In the genomic region with DNA sequence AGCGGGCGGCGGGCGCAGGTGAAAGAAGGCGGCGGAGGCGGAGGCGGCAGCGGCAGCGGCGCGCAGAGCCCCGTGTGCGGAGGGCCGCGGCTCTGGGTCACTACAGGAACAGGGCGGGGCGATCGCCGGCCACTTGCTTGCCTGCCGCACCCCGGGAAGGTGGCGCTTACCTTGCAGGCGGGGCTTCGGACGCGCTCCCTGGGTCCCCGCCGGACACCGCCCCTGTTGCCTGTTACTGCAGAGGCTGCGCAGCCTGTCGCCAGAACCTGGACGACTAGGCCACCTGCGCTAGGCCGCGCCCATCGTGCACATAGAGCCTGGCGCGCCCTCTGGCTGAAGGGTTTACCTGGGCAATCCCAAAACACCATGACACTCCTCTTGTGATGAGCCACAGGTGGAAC, we compare ENCODE assay signal across 8 mouse cellular contexts. TPM values are rescaled to one million over a fixed set of nuclear protein-coding genes. Genes with fewer than 3 reads are reported as not detected.
DNase-seq lines count a peak whose midpoint lies in the region; ATAC-seq lines count a peak whose summit lies in the region.

A gene (minus strand): TSS at position 21 of the 401 bp plus-strand sequence.

- DNase-seq in gastrocnemius, postnatal 14 days: peak; percentile 23
- no peak for DNase-seq in gastrocnemius, postnatal 36 days
- peak; percentile 40 for DNase-seq in embryo, embryonic 11 days
- DNase-seq in heart, postnatal 10 days: peak; percentile 41 to 43
- DNase-seq in kidney, postnatal 25 days: peak; percentile 85 to 95
- no peak for DNase-seq in layer of hippocampus, postnatal 36 days

- H3K27ac ChIP-seq in stomach, embryonic 16.5 days (ENCODE audit: low read length): peak within 1 kb of the TSS; percentile 77

- H3K27me3 ChIP-seq in stomach, embryonic 16.5 days (ENCODE audit: control insufficient read depth, insufficient read depth, low read length): peaks cover 29% of the 10 kb centered on the region

- no peaks in the 10 kb centered on the region for H3K36me3 ChIP-seq in stomach, embryonic 16.5 days (ENCODE audit: control insufficient read depth, insufficient read depth, low read length)

- peak within 1 kb of the TSS; percentile 58 for H3K4me3 ChIP-seq in stomach, embryonic 16.5 days (replicated peaks; ENCODE audit: low read length)

- peak within 1 kb of the TSS; percentile 71 for H3K9ac ChIP-seq in stomach, embryonic 16.5 days (ENCODE audit: low read length)

- 1% methylated on average over 39 of the region's 39 CpGs for WGBS in stomach, embryonic 16.5 days

- peaks cover 37% of the 10 kb centered on the region; the same call in 1 of the 2 replicates for H3K4me1 ChIP-seq in stomach, embryonic 16.5 days (ENCODE audit: control insufficient read depth, insufficient read depth, low read length)

- intact Hi-C loops in gastrocnemius, postnatal 14 days (cut with DNase I; ENCODE audit: low total_unique reads): no loop called here
- intact Hi-C loops in gastrocnemius, postnatal 36 days (cut with DNase I): no loop called here
- intact Hi-C loops in heart, postnatal 10 days (cut with DNase I): no loop called here

- H3K9me3 ChIP-seq in stomach, embryonic 16.5 days (replicated peaks; ENCODE audit: control insufficient read depth, low read length): no peaks in the 10 kb centered on the region

- peak within 1 kb of the TSS; percentile 52 for H3K4me2 ChIP-seq in stomach, embryonic 16.5 days (ENCODE audit: low read depth, low read length)

- peak; percentile 80 for ATAC-seq in megakaryocyte, adult 5-6 weeks (ENCODE audit: poor library complexity, severe bottlenecking)
- ATAC-seq in stomach, embryonic 16.5 days (ENCODE audit: insufficient read depth, low FRiP score): peak; percentile 84

RNA-seq across cellular contexts. Expression of the gene that starts here (rescaled TPM):
- total RNA-seq in gastrocnemius, postnatal 14 days (2021): under 1 TPM; 0.27 to 0.43 TPM
- 1 to 10 TPM; 2.0 to 2.9 TPM for total RNA-seq in gastrocnemius, postnatal 36 days (2021)
- total RNA-seq in heart, postnatal 10 days (2021): 1 to 10 TPM; 3.2 to 3.6 TPM
- not detected in 2 replicates for total RNA-seq in megakaryocyte, adult 5-6 weeks (2015)
- total RNA-seq in megakaryocyte, adult 5-6 weeks (2017): not detected in 2 replicates
- 62.8 and 101 TPM in 2 replicates for polyA plus RNA-seq in stomach, embryonic 16.5 days (2015; fragmentation: Nextera tagmentation; extraction: Ambion mirVana)
- 1 to 10 TPM; 2.4 to 2.5 TPM for total RNA-seq in layer of hippocampus, postnatal 36 days (2021)

Comparison
In these comparisons a context has a peak if more than half of its experiments do, and no peak if none do; other contexts are left out.
1. Peak in DNase-seq in gastrocnemius, postnatal 14 days; RNA of the gene not detected or under 1 TPM.
2. Peak in ATAC-seq in megakaryocyte, adult 5-6 weeks; RNA of the gene not detected or under 1 TPM.
3. DNase-seq: peak in embryo, embryonic 11 days (single experiment), heart, postnatal 10 days (2 of 2) and kidney, postnatal 25 days (2 of 2); none in gastrocnemius, postnatal 36 days (0 of 2) and layer of hippocampus, postnatal 36 days (0 of 2).